Mouse (Mus musculus) heart, postnatal 36 days (tissue): Measurements from ENCODE around the gene Scp2. TPM values are rescaled to one million over a fixed set of nuclear protein-coding genes. Genes with fewer than 3 reads are reported as not detected.
A peak's percentile ranks its signal among the peaks of the same experiment; 100 is the strongest.
"Not testable (repeated sequence)": the region's sequence is repeated elsewhere in the genome, so short reads cannot be mapped to it uniquely, and the experiment has no call there.

Experiments
- DNase-seq, 2 experiments: peaks; one replicate each; pipeline ENCODE4 v3.0.0; 2021 to 2022
- intact Hi-C: fragments of 180-260 bp; cut with DNase I; formaldehyde crosslinking; loops from one replicate; pipeline ENCODE4 v1.15.1; 2025
- total RNA-seq, 2 experiments: library from RNA; stranded (reverse); gene quantifications; 2 replicates each; pipeline ENCODE4 v1.2.3; 2021

The Scp2 gene
- 100 to 1,000 TPM; 307 to 334 TPM for total RNA-seq

GRCm38 (mm10) chr4:108144880-108145279, at the start of gene Scp2:
Gene Scp2, minus strand, starts transcription at chr4:108144998.
- intact Hi-C loops = no loop called here
- DNase-seq = no peak

- intact Hi-C loops = no loop called here
- no peak for DNase-seq
These were observed 48.1 kb upstream of the Scp2 start for GRCm38 (mm10) chr4:108192821-108193323.

- no peak for DNase-seq
- intact Hi-C loops = no loop called here
These were observed 37.5 kb upstream of the Scp2 start for GRCm38 (mm10) chr4:108182278-108182677.

- intact Hi-C loops = loop anchor here (5.0 kb wide), 1 partner anchor 159 kb away; the partner anchor contains the start of gene Coa7
- no peak for DNase-seq
These were observed 23.3 kb upstream of the Scp2 start for GRCm38 (mm10) chr4:108168056-108168455.

- DNase-seq = no peak
- intact Hi-C loops = loop anchor here (5.0 kb wide), 1 partner anchor 160 kb away; the partner anchor contains the start of gene Coa7
These were observed 22.1 kb upstream of the Scp2 start for GRCm38 (mm10) chr4:108166874-108167273.

- intact Hi-C loops = loop anchor here (5.0 kb wide), 1 partner anchor 162 kb away; the partner anchor contains the start of gene Coa7
- DNase-seq = peak; percentile 39 to 48
These were observed 20.5 kb upstream of the Scp2 start, which contains the start of gene Echdc2 for GRCm38 (mm10) chr4:108165152-108165895. Gene Echdc2, plus strand, starts transcription at chr4:108165437.

DNA sequence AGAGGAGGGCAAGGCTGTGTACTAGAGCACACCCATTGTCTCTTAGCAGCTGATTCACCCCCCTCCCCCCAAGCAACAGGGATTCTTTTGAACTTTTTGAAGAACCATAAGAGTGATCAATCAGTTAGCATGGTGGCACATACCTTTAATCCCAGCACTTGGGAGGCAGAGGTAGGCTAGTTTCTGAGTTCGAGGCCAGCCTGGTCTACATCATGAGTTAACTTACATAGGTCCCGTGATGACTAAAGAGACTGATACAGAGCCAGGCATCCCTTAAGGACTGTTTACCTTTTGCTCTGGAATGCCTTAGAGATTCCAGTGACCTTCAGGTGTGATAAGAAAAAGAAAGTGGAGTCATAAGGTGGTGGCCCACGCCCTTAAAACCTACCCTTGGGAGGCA, 18.5 kb upstream of the Scp2 start:
- no peak for DNase-seq
- intact Hi-C loops = no loop called here

- intact Hi-C loops = no loop called here
- no peak for DNase-seq
These were observed 17.1 kb upstream of the Scp2 start for GRCm38 (mm10) chr4:108161936-108162335.

DNA sequence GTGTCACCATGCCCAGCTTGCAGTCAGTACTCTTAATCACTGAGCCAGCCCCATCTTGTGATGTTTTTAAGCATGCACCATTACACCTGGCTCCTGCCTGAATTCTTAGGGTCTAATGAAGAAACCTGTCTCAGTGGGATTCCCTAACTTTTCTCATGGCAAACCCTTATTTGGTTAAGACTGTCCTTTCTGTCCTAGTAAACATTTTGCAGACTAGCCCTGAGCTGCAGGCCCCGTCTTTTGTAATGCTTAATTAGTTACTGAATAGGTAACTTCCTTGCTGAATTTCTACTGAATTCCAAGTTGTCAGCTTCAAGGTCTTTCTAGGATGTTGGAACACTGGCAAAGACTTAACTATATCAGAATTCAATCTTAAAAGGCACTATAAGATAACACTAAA, 10.3 kb upstream of the Scp2 start:
- intact Hi-C loops, DNase-seq: not testable (repeated sequence)

GRCm38 (mm10) chr4:108145554-108145953, 756 bp upstream of the Scp2 start:
- DNase-seq, intact Hi-C loops: not testable (repeated sequence)

DNA sequence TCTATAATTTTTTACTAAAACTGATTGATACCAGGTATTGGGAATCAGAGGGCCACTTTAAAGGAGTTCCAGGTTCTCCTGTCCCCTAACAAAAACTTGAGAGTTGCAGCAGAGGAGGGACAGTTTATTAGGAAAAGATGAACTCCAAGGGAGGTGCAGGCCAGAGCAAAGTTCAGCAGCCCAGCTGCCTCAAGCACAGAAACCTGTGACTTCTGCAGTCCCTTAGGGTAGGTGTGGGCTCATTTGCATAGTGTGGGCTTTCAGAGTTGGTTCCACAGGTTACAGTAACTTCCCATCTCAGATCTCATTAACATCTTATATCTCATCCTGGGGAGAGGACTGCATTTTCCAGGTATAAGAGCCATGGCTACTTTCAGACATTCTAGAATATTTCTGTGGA, 1.0 kb downstream of the Scp2 start:
- DNase-seq = no peak
- intact Hi-C loops = no loop called here

DNA sequence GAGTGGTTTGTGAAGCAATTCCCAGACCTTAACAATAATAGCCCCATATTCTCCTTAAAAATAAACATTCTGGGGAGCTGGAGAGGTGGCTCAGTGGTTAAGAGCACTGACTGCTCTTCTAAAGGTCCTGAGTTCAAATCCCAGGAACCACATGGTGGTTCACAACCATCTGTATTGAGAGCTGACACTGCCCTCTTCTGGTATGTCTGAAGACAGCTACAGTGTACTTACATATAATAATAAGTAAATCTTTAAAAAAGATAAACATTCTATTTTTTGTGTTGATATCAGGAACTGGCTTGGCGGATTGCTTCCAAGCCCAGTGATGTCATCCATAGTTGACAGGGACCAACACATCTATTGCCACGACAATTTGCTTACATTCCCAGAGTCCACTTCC, 1.6 kb downstream of the Scp2 start:
- intact Hi-C loops, DNase-seq: not testable (repeated sequence)

- intact Hi-C loops = no loop called here
- DNase-seq = no peak
These were observed 7.9 kb downstream of the Scp2 start for GRCm38 (mm10) chr4:108136938-108137337.

DNA sequence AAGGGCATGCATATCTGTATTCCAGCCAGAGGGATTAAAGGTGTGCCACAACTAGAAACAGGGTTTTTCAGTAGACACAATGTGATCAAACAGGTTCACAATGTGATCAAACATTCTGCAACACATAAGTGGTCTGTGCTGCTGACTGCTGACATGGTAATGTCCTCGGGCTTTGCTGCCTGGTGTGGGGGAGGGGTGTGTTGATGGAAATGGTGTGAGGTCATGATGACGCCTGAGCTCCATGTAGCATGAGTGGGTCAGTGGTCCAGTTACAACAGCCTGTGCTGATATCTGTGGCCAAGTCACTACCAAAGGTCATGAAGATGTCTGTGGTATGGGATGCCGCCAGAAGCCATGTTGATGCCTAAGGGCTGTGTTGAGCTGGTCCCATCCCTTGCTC, 14.3 kb downstream of the Scp2 start:
- DNase-seq = no peak
- intact Hi-C loops = no loop called here

DNA sequence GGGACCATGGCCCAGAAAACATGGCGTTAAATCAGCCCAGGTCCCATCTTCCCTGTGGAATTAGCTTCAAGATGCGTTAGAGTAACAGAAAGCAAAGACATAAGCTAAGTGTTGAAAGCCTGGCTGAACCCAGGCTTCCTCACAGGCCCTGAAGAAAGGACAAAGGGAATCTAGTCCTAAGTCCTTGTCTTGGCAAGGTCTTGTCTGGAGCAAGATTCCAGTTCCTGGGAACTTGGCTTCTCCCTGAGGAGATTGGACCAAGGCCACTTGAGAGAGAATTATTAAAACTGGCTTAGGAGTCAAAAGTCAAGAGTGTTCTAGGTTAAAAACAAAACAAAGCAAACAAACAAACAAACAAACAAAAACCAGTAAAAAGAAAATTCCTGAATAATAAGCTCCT, 16.5 kb downstream of the Scp2 start:
- DNase-seq = peak; percentile 3 to 8

GRCm38 (mm10) chr4:108127516-108127915, 17.3 kb downstream of the Scp2 start:
- DNase-seq = no peak
- intact Hi-C loops = no loop called here

More for the DNA sequence above, 16.5 kb downstream of the Scp2 start:
- intact Hi-C loops = no loop called here

- intact Hi-C loops = no loop called here
- no peak for DNase-seq
These were observed 18.5 kb downstream of the Scp2 start for GRCm38 (mm10) chr4:108126260-108126659.

- intact Hi-C loops = loop anchor here (5.0 kb wide), 1 partner anchor 203 kb away; the partner anchor contains the start of gene Coa7
- DNase-seq = no peak
These were observed 20.7 kb downstream of the Scp2 start for GRCm38 (mm10) chr4:108124104-108124503.

DNA sequence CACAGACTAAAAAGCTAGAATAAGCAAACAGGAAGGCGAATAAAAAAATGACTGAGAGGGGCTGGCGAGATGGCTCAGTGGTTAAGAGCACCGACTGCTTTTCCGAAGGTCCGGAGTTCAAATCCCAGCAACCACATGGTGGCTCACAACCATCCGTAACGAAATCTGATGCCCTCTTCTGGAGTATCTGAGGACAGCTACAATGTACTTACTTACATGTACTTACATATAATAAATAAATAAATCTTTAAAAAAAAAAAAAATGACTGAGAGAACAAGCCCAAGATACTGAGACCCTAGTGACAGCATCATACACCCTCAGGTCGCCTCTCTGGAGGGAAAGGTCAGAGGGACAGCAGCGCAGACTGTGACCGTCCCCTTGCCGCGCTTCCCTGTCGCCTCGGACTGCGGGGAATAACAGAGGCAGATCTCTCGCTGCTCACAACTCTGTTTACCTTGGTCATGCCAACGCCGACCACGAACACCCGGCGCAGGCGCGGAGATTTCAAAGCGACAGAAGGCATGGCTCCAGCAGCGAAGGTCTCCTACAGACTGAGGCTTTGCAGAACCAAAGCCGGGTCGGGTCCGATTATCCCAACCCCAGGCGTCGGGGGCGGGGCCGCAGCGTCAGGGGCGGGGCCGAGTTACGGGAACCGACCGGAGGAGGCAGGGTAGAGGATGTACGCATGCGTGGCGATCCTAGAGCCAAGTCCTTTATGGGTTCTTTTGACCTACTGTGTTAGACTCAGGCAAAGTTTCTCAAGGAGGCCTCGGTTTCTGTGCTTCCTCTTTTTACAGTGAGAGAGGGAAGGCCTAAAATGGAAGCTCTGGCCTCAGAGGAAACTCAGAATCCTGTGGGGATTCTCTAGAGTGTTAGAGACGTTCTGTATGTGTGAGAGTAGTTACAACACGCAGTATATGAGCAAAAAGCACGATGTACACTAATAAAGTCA, 26.6 kb downstream of the Scp2 start:
- peak; percentile 93 to 95 for DNase-seq
- intact Hi-C loops = no loop called here

DNA sequence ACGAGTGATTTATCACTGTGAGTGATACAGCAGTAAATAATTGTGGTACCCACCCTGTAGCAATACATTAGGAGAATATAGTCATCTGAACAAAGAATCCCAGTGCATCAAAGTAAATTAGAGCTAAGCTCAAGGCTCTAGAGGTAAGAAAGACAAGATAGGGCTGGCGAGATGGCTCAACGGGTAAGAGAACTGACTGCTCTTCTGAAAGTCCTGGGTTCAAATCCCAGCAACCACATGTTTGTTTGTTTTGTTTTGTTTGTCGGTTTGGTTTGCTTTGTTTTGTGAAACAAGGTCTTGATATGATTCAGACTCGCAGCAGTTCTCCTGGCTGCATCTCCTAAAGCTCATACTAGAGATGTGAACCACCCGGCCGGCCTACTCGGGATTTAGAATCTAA, 27.3 kb downstream of the Scp2 start:
- DNase-seq = peak in 1 of 2 experiments; percentile 3
- intact Hi-C loops = no loop called here

- intact Hi-C loops = no loop called here
- no peak for DNase-seq
These were observed 28.3 kb downstream of the Scp2 start for GRCm38 (mm10) chr4:108116466-108116865.
